Mouse (Mus musculus) heart, postnatal 0 days (tissue): ENCODE measurements around the gene Ehd1. TPM values are rescaled to one million over a fixed set of nuclear protein-coding genes. Genes with fewer than 3 reads are reported as not detected.
A peak's percentile ranks its signal among the peaks of the same experiment; 100 is the strongest.

Experiments used
- ATAC-seq: fragments of 200-750 bp; cut with Nextera tagmentation; 2 replicates; pipeline ENCODE4 v1.8.0; 2017; ENCODE audit warnings: low read depth, moderate number of reproducible peaks, moderate library complexity; ENCODE audit not compliant: insufficient read depth
- DNase-seq: peaks from one replicate; pipeline ENCODE4 v3.0.0-alpha.2; 2016; ENCODE audit warnings: low spot score
- H3K27ac ChIP-seq: fragments of 300-500 bp; sonication (generic); 2 replicates; pipeline ENCODE4 v1.5.1; 2014; ENCODE audit warnings: low read depth, mild to moderate bottlenecking
- H3K27me3 ChIP-seq: fragments of 300-500 bp; sonication (generic); 2 replicates; pipeline ENCODE4 v1.6.1; 2014; ENCODE audit warnings: low read length, mixed read lengths; ENCODE audit not compliant: control insufficient read depth, insufficient read depth
- H3K36me3 ChIP-seq: fragments of 300-500 bp; sonication (generic); replicated peaks from 2 replicates; pipeline ENCODE4 v1.6.1; 2014; ENCODE audit warnings: low read length, mixed read lengths; ENCODE audit not compliant: control insufficient read depth, insufficient read depth
- H3K4me1 ChIP-seq: fragments of 300-500 bp; sonication (generic); 2 replicates; pipeline ENCODE4 v1.6.1; 2014; ENCODE audit warnings: antibody characterized with exemption; ENCODE audit not compliant: control insufficient read depth, insufficient read depth
- H3K4me2 ChIP-seq: fragments of 300-500 bp; sonication (generic); 2 replicates; pipeline ENCODE4 v1.6.1; 2014; ENCODE audit warnings: low read depth, mild to moderate bottlenecking, low read length, moderate library complexity
- H3K4me3 ChIP-seq: fragments of 300-500 bp; sonication (generic); 2 replicates; pipeline ENCODE4 v1.5.1; 2014; ENCODE audit warnings: low read depth, low read length
- H3K9ac ChIP-seq: fragments of 300-500 bp; sonication (generic); replicated peaks from 2 replicates; pipeline ENCODE4 v1.6.1; 2014; ENCODE audit warnings: low read depth, low read length, mixed read lengths
- H3K9me3 ChIP-seq: fragments of 300-500 bp; sonication (generic); replicated peaks from 2 replicates; pipeline ENCODE4 v1.6.1; 2016; ENCODE audit warnings: low read length; ENCODE audit not compliant: control insufficient read depth
- CTCF ChIP-seq: IDR thresholded peaks from 2 replicates; pipeline ENCODE4 v1.5.1; 2016; ENCODE audit warnings: antibody characterized with exemption, control low read depth, low read depth
- EP300 ChIP-seq: IDR thresholded peaks from 2 replicates; pipeline ENCODE4 v1.6.1; 2016; ENCODE audit warnings: antibody characterized with exemption, low read depth
- WGBS: fragments of 180-500 bp; shearing (Covaris S2); extraction: QIAGEN DNeasy Blood & Tissue Kit; methylation state at CpG from one replicate; pipeline ENCODE4 v1.1.7; 2014; 5-methylcytosine and 5-hydroxymethylcytosine counted together
- polyA plus RNA-seq: library from polyadenylated mRNA; unstranded; fragments of >200 nt; fragmentation: Nextera tagmentation; extraction: Ambion mirVana; gene quantifications from 2 replicates; pipeline ENCODE4 v1.2.1, GENCODE M21; 2015
- total RNA-seq: library from RNA; depleted of rRNA; stranded (reverse); fragments of >200 nt; gene quantifications from 2 replicates; pipeline ENCODE4 v1.2.3, GENCODE M21; 2014; ENCODE audit warnings: low replicate concordance

The Ehd1 gene
- total and polyA plus RNA-seq, 2 experiments from 2014 or later = 60.3 to 127 TPM

- peaks cover 36% of the 10 kb centered on the region for H3K36me3 ChIP-seq
- no peaks in the 10 kb centered on the region for H3K27me3 ChIP-seq
- H3K9ac ChIP-seq = no peak overlapping the region
- no peak overlapping the region for H3K4me3 ChIP-seq
- no peaks in the 10 kb centered on the region for H3K9me3 ChIP-seq
- WGBS = 87% methylated on average over 11 of the region's 11 CpGs
- no peak overlapping the region for H3K27ac ChIP-seq
- peaks cover 19% of the 10 kb centered on the region for H3K4me1 ChIP-seq
- no peak for DNase-seq
- TF ChIP-seq CTCF (no peak), EP300 (no peak)
- ATAC-seq = no peak
- H3K4me2 ChIP-seq = no peak overlapping the region
These were observed 62.2 kb downstream of the Ehd1 start for GRCm38 (mm10) chr19:6338716-6339115.

- no peak overlapping the region for H3K4me2 ChIP-seq
- no peak overlapping the region for H3K27ac ChIP-seq
- peaks cover 19% of the 10 kb centered on the region for H3K4me1 ChIP-seq
- H3K27me3 ChIP-seq = no peaks in the 10 kb centered on the region
- DNase-seq = no peak
- peaks cover 40% of the 10 kb centered on the region for H3K36me3 ChIP-seq
- no peaks in the 10 kb centered on the region for H3K9me3 ChIP-seq
- no peak overlapping the region for H3K4me3 ChIP-seq
- no peak overlapping the region for H3K9ac ChIP-seq
- ATAC-seq = no peak
- TF ChIP-seq EP300 (no peak), CTCF (no peak)
- 97% methylated on average over 6 of the region's 6 CpGs for WGBS
These were observed 62.7 kb downstream of the Ehd1 start for GRCm38 (mm10) chr19:6339191-6339590.

- TF ChIP-seq CTCF (peak; percentile 14; the same call in 1 of the 2 replicates), EP300 (no peak)
- Histone ChIP-seq H3K4me2 (peak overlapping the region; percentile 89), H3K27ac (peak overlapping the region; percentile 71), H3K36me3 (peaks cover 44% of the 10 kb centered on the region), H3K4me1 (peaks cover 19% of the 10 kb centered on the region), H3K9me3 (no peaks in the 10 kb centered on the region), H3K27me3 (no peaks in the 10 kb centered on the region), H3K4me3 (no peak overlapping the region), H3K9ac (no peak overlapping the region)
- peak; percentile 36 for DNase-seq
- ATAC-seq = 0 out of 2 replicates have a peak, but pooled peaks have one; percentile 2
- 53% methylated on average over 15 of the region's 15 CpGs for WGBS
These were observed 63.5 kb downstream of the Ehd1 start for GRCm38 (mm10) chr19:6339890-6340504.

GRCm38 (mm10) chr19:6340524-6341452 lies 64.3 kb downstream of the Ehd1 start, which contains the start of gene Map4k2:
Gene Map4k2, plus strand, starts transcription at chr19:6341135.
- WGBS = 4% methylated on average over 52 of the region's 72 CpGs
- Histone ChIP-seq H3K9me3 (no peaks in the 10 kb centered on the region), H3K4me3 (peak within 1 kb of the TSS; percentile 75), H3K9ac (peak within 1 kb of the TSS; percentile 68), H3K27me3 (no peaks in the 10 kb centered on the region), H3K4me1 (peaks cover 15% of the 10 kb centered on the region), H3K36me3 (peaks cover 52% of the 10 kb centered on the region), H3K27ac (peak within 1 kb of the TSS; percentile 71), H3K4me2 (peak within 1 kb of the TSS; percentile 89)
- TF ChIP-seq EP300 (peak; percentile 61; the same call in 1 of the 2 replicates), CTCF (no peak)
- DNase-seq = peak; percentile 79
- peak; percentile 85 for ATAC-seq

- Histone ChIP-seq H3K36me3 (peaks cover 60% of the 10 kb centered on the region), H3K4me3 (peak overlapping the region; percentile 75), H3K4me1 (peaks cover 7% of the 10 kb centered on the region; the same call in 1 of the 2 replicates), H3K9ac (peak overlapping the region; percentile 68), H3K4me2 (peak overlapping the region; percentile 89), H3K27ac (peak overlapping the region; percentile 71), H3K9me3 (no peaks in the 10 kb centered on the region), H3K27me3 (no peaks in the 10 kb centered on the region)
- TF ChIP-seq EP300 (no peak), CTCF (no peak)
- no peak; the same call in 1 of the 2 replicates for ATAC-seq
- no peak for DNase-seq
- 12% methylated on average over 23 of the region's 23 CpGs for WGBS
These were observed 65.0 kb downstream of the Ehd1 start for GRCm38 (mm10) chr19:6341453-6342077.
